Mouse (Mus musculus): ENCODE measurements around the gene Tnni1. TPM values are rescaled to one million over a fixed set of nuclear protein-coding genes. Genes with fewer than 3 reads are reported as not detected.

Tnni1 gene
- polyA plus RNA-seq, 1 experiment from 2014 or later: 4,265 TPM

GRCm38 (mm10) chr1:135746248-135746647 lies 33.0 kb upstream of the Tnni1 start:
- ATAC-seq (replicated peaks; ENCODE audit: extremely low read depth, insufficient read depth, low FRiP score): no peak
- Histone ChIP-seq H3K4me2 (ENCODE audit: low read depth, low read length) (no peak overlapping the region), H3K27ac (ENCODE audit: low read length) (no peak overlapping the region), H3K9ac (ENCODE audit: low read length) (no peak overlapping the region), H3K27me3 (ENCODE audit: control insufficient read depth, insufficient read depth, low read length) (no peaks in the 10 kb centered on the region), H3K4me3 (ENCODE audit: low read length) (no peak overlapping the region), H3K4me1 (ENCODE audit: control insufficient read depth, insufficient read depth, low read length) (peaks cover 25% of the 10 kb centered on the region), H3K9me3 (replicated peaks; ENCODE audit: control insufficient read depth, low read length) (no peaks in the 10 kb centered on the region), H3K36me3 (ENCODE audit: control insufficient read depth, insufficient read depth) (peaks cover 45% of the 10 kb centered on the region)
- WGBS: 81% methylated on average over 4 of the region's 4 CpGs

- ATAC-seq (replicated peaks; ENCODE audit: extremely low read depth, insufficient read depth, low FRiP score): peak; percentile 95
- WGBS: 8% methylated on average over 10 of the region's 10 CpGs
- Histone ChIP-seq H3K27me3 (ENCODE audit: control insufficient read depth, insufficient read depth, low read length) (no peaks in the 10 kb centered on the region), H3K27ac (ENCODE audit: low read length) (peak overlapping the region; percentile 14; the same call in 1 of the 2 replicates), H3K4me3 (ENCODE audit: low read length) (no peak overlapping the region), H3K9ac (ENCODE audit: low read length) (peak overlapping the region; percentile 3; the same call in 1 of the 2 replicates), H3K9me3 (replicated peaks; ENCODE audit: control insufficient read depth, low read length) (no peaks in the 10 kb centered on the region), H3K36me3 (ENCODE audit: control insufficient read depth, insufficient read depth) (peaks cover 26% of the 10 kb centered on the region), H3K4me2 (ENCODE audit: low read depth, low read length) (no peak overlapping the region), H3K4me1 (ENCODE audit: control insufficient read depth, insufficient read depth, low read length) (peaks cover 8% of the 10 kb centered on the region)
Observed at GRCm38 (mm10) chr1:135752737-135753348, 26.4 kb upstream of the Tnni1 start.

DNA sequence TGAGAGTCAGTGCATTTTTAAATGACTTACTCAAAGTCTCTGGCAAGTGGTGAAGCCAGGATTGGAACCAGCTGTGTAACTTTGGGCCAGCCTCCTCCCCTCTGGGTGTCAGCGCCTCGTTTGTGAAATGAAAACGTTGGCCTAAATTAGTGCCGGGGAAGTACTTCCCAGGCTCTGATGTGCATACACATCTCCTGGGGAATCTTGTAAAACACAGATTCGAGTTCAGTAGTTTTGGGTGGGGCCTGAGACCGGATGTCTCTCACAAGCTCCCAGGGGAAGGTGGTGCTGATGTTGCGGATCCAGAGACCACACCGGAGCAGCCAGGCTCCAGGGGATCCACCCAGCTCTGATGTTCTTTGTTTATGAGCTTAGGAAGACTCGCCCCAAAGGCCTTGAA lies 23.9 kb upstream of the Tnni1 start:
- Histone ChIP-seq H3K4me1 (ENCODE audit: control insufficient read depth, insufficient read depth, low read length) (peaks cover 8% of the 10 kb centered on the region), H3K4me2 (ENCODE audit: low read depth, low read length) (no peak overlapping the region), H3K27ac (ENCODE audit: low read length) (no peak overlapping the region; the same call in 1 of the 2 replicates), H3K36me3 (ENCODE audit: control insufficient read depth, insufficient read depth) (peaks cover 9% of the 10 kb centered on the region), H3K4me3 (ENCODE audit: low read length) (no peak overlapping the region), H3K9ac (ENCODE audit: low read length) (no peak overlapping the region), H3K9me3 (replicated peaks; ENCODE audit: control insufficient read depth, low read length) (no peaks in the 10 kb centered on the region), H3K27me3 (ENCODE audit: control insufficient read depth, insufficient read depth, low read length) (no peaks in the 10 kb centered on the region)
- WGBS: 48% methylated on average over 9 of the region's 9 CpGs
- peak; percentile 18; the same call in 1 of the 2 replicates for ATAC-seq (replicated peaks; ENCODE audit: extremely low read depth, insufficient read depth, low FRiP score)

GRCm38 (mm10) chr1:135755913-135756312 lies 23.3 kb upstream of the Tnni1 start:
- ATAC-seq (replicated peaks; ENCODE audit: extremely low read depth, insufficient read depth, low FRiP score): no peak
- no peaks in the 10 kb centered on the region for H3K27me3 ChIP-seq (ENCODE audit: control insufficient read depth, insufficient read depth, low read length)
- no peaks in the 10 kb centered on the region for H3K9me3 ChIP-seq (replicated peaks; ENCODE audit: control insufficient read depth, low read length)
- H3K4me2 ChIP-seq (ENCODE audit: low read depth, low read length): no peak overlapping the region
- H3K4me1 ChIP-seq (ENCODE audit: control insufficient read depth, insufficient read depth, low read length): peaks cover 8% of the 10 kb centered on the region
- H3K27ac ChIP-seq (ENCODE audit: low read length): 0 out of 2 replicates have a peak overlapping the region, but pooled peaks have one; percentile 9
- WGBS: 70% methylated on average over 3 of the region's 3 CpGs
- H3K9ac ChIP-seq (ENCODE audit: low read length): no peak overlapping the region
- peaks cover 5% of the 10 kb centered on the region; the same call in 1 of the 2 replicates for H3K36me3 ChIP-seq (ENCODE audit: control insufficient read depth, insufficient read depth)
- no peak overlapping the region for H3K4me3 ChIP-seq (ENCODE audit: low read length)

DNA sequence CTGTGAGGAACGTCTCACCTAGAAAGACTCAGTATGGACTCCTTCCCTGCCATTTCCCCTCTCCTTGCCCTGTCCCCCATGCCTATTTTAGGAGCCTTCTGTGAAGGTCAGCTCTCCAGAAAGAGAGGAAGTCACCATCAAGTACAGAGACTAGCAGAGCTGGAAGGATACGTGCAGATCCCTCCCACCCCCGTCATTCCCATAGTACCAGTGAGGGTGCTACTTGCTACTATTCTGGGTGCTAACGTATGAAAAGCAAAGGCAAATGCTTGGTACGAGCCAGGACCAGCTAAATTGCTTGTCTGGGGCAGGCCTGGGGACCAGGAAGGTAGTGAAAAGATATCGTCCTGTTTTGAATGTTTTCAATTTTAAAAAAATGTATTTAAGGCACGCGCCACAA lies 21.9 kb upstream of the Tnni1 start:
- ATAC-seq (replicated peaks; ENCODE audit: extremely low read depth, insufficient read depth, low FRiP score): no peak
- Histone ChIP-seq H3K9ac (ENCODE audit: low read length) (no peak overlapping the region), H3K9me3 (replicated peaks; ENCODE audit: control insufficient read depth, low read length) (no peaks in the 10 kb centered on the region), H3K4me3 (ENCODE audit: low read length) (no peak overlapping the region), H3K27me3 (ENCODE audit: control insufficient read depth, insufficient read depth, low read length) (no peaks in the 10 kb centered on the region), H3K27ac (ENCODE audit: low read length) (no peak overlapping the region), H3K36me3 (ENCODE audit: control insufficient read depth, insufficient read depth) (no peaks in the 10 kb centered on the region), H3K4me2 (ENCODE audit: low read depth, low read length) (no peak overlapping the region), H3K4me1 (ENCODE audit: control insufficient read depth, insufficient read depth, low read length) (peaks cover 8% of the 10 kb centered on the region)
- WGBS: 53% methylated on average over 8 of the region's 8 CpGs

DNA sequence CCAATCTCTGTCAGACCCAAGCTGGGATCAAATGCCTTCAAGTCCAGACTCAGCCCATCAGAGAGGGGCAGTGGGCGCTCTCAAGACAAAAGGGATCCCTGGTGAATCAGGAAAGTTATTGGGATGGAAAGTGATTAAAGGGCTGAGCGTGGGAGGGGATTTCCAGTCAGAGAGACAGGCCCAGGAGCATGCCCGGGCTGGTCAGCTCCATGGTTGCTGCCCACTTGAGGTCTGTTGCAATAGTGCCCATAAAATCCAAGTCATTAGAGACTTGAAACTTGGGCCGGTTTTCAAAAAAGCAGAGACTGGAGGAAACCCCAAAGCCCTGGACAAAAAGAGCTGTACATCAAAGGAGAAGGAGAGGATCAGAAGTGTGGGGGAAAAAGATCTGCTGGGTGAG lies 19.5 kb upstream of the Tnni1 start:
- ATAC-seq (replicated peaks; ENCODE audit: extremely low read depth, insufficient read depth, low FRiP score): no peak
- WGBS: 83% methylated on average over 4 of the region's 4 CpGs

GRCm38 (mm10) chr1:135760216-135760615 lies 19.0 kb upstream of the Tnni1 start:
- peaks cover 21% of the 10 kb centered on the region for H3K4me1 ChIP-seq (ENCODE audit: control insufficient read depth, insufficient read depth, low read length)
- no peak for ATAC-seq (replicated peaks; ENCODE audit: extremely low read depth, insufficient read depth, low FRiP score)
- H3K27ac ChIP-seq (ENCODE audit: low read length): no peak overlapping the region
- no peaks in the 10 kb centered on the region for H3K9me3 ChIP-seq (replicated peaks; ENCODE audit: control insufficient read depth, low read length)
- no peaks in the 10 kb centered on the region for H3K36me3 ChIP-seq (ENCODE audit: control insufficient read depth, insufficient read depth)
- H3K4me3 ChIP-seq (ENCODE audit: low read length): no peak overlapping the region
- no peak overlapping the region for H3K4me2 ChIP-seq (ENCODE audit: low read depth, low read length)
- H3K27me3 ChIP-seq (ENCODE audit: control insufficient read depth, insufficient read depth, low read length): no peaks in the 10 kb centered on the region
- WGBS: 61% methylated on average over 8 of the region's 8 CpGs
- no peak overlapping the region for H3K9ac ChIP-seq (ENCODE audit: low read length)

More for the DNA sequence above, 19.5 kb upstream of the Tnni1 start:
- Histone ChIP-seq H3K9me3 (replicated peaks; ENCODE audit: control insufficient read depth, low read length) (no peaks in the 10 kb centered on the region), H3K27ac (ENCODE audit: low read length) (no peak overlapping the region), H3K4me1 (ENCODE audit: control insufficient read depth, insufficient read depth, low read length) (peaks cover 17% of the 10 kb centered on the region), H3K4me3 (ENCODE audit: low read length) (no peak overlapping the region), H3K9ac (ENCODE audit: low read length) (no peak overlapping the region), H3K4me2 (ENCODE audit: low read depth, low read length) (no peak overlapping the region), H3K27me3 (ENCODE audit: control insufficient read depth, insufficient read depth, low read length) (no peaks in the 10 kb centered on the region), H3K36me3 (ENCODE audit: control insufficient read depth, insufficient read depth) (no peaks in the 10 kb centered on the region)

DNA sequence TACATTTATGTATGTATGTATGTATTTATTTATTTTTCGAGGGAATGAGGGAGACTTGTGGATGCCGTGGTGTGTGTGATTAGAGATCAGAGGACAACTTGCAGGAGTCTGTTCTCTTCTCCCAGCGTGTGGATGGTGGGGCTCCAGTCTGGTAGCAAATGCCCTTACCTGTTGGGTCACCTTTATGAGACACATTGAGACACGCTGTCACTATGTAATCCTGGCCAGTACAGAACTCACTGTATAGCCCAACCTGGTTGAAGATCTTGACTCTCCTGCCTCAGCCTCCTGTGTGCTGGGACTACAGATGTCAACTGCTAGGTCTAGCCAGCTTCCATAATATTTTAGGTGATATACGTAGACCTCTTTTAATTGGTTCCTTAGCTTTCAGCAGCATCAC lies 17.5 kb upstream of the Tnni1 start:
- Histone ChIP-seq H3K36me3 (ENCODE audit: control insufficient read depth, insufficient read depth) (no peaks in the 10 kb centered on the region), H3K9me3 (replicated peaks; ENCODE audit: control insufficient read depth, low read length) (no peaks in the 10 kb centered on the region), H3K9ac (ENCODE audit: low read length) (no peak overlapping the region), H3K4me3 (ENCODE audit: low read length) (no peak overlapping the region), H3K4me2 (ENCODE audit: low read depth, low read length) (no peak overlapping the region), H3K4me1 (ENCODE audit: control insufficient read depth, insufficient read depth, low read length) (peaks cover 27% of the 10 kb centered on the region), H3K27me3 (ENCODE audit: control insufficient read depth, insufficient read depth, low read length) (no peaks in the 10 kb centered on the region), H3K27ac (ENCODE audit: low read length) (no peak overlapping the region)
- ATAC-seq (replicated peaks; ENCODE audit: extremely low read depth, insufficient read depth, low FRiP score): no peak
- WGBS: 86% methylated on average over 5 of the region's 5 CpGs

- peak overlapping the region; percentile 7 for H3K27ac ChIP-seq (ENCODE audit: low read length)
- WGBS: 67% methylated on average over 9 of the region's 9 CpGs
- no peak for ATAC-seq (replicated peaks; ENCODE audit: extremely low read depth, insufficient read depth, low FRiP score)
Observed at GRCm38 (mm10) chr1:135763503-135764205, 15.6 kb upstream of the Tnni1 start.

More at GRCm38 (mm10) chr1:135763503-135764205, 15.6 kb upstream of the Tnni1 start:
- Histone ChIP-seq H3K4me1 (ENCODE audit: control insufficient read depth, insufficient read depth, low read length) (peaks cover 36% of the 10 kb centered on the region), H3K4me2 (ENCODE audit: low read depth, low read length) (no peak overlapping the region), H3K36me3 (ENCODE audit: control insufficient read depth, insufficient read depth) (peaks cover 2% of the 10 kb centered on the region; the same call in 1 of the 2 replicates), H3K4me3 (ENCODE audit: low read length) (no peak overlapping the region), H3K27me3 (ENCODE audit: control insufficient read depth, insufficient read depth, low read length) (no peaks in the 10 kb centered on the region), H3K9me3 (replicated peaks; ENCODE audit: control insufficient read depth, low read length) (no peaks in the 10 kb centered on the region), H3K9ac (ENCODE audit: low read length) (no peak overlapping the region)
